Mouse (Mus musculus): Measurements from ENCODE around the gene Vmn1r208. TPM values are rescaled to one million over a fixed set of nuclear protein-coding genes. Genes with fewer than 3 reads are reported as not detected.
"Not testable (repeated sequence)": the region's sequence is repeated elsewhere in the genome, so short reads cannot be mapped to it uniquely, and the experiment has no call there.

Vmn1r208 gene
- not detected for total RNA-seq (2021)
- long read RNA-seq, experiment 1 = 0 reads
- long read RNA-seq, experiment 2 = 0 reads

GRCm38 (mm10) chr13:22777300-22777699 is at the start of gene Vmn1r208:
Gene Vmn1r208, minus strand, starts transcription at chr13:22777400.
- not testable (repeated sequence) for DNase-seq

- DNase-seq = not testable (repeated sequence)
Observed at GRCm38 (mm10) chr13:22821601-22822000, 44.4 kb upstream of the Vmn1r208 start.

GRCm38 (mm10) chr13:22809582-22809981 is 32.4 kb upstream of the Vmn1r208 start, which contains the start of gene Vmn1r209:
Gene Vmn1r209, minus strand, starts transcription at chr13:22809682.
- not testable (repeated sequence) for DNase-seq

GRCm38 (mm10) chr13:22788096-22788495 is 10.9 kb upstream of the Vmn1r208 start:
- DNase-seq = not testable (repeated sequence)

- DNase-seq = not testable (repeated sequence)
Observed at GRCm38 (mm10) chr13:22784159-22784558, 7.0 kb upstream of the Vmn1r208 start.

GRCm38 (mm10) chr13:22771592-22771991 is 5.6 kb downstream of the Vmn1r208 start:
- DNase-seq = not testable (repeated sequence)

- no peak for DNase-seq
Observed at GRCm38 (mm10) chr13:22747524-22747923, 29.7 kb downstream of the Vmn1r208 start.

- not testable (repeated sequence) for DNase-seq
Observed at GRCm38 (mm10) chr13:22729529-22729928, 47.7 kb downstream of the Vmn1r208 start, which contains the start of gene Vmn1r207-ps. Gene Vmn1r207-ps, minus strand, starts transcription at chr13:22729629.

Other genes with a start within 250 kb of the Vmn1r208 start
- gene Vmn1r204, start 224.2 kb downstream of the Vmn1r208 start, total RNA-seq (2021) = not detected
- not detected for gene Vmn1r205, start 184.4 kb downstream of the Vmn1r208 start, total RNA-seq (2021)
- not detected for gene Vmn1r206, start 153.1 kb downstream of the Vmn1r208 start, total RNA-seq (2021)
- gene Vmn1r207-ps, start 47.8 kb downstream of the Vmn1r208 start, total RNA-seq (2021) = not detected
- not detected for gene Vmn1r209, start 32.3 kb upstream of the Vmn1r208 start, total RNA-seq (2021)
- gene Vmn1r210, start 53.9 kb upstream of the Vmn1r208 start, total RNA-seq (2021) = not detected
- not detected for gene Vmn1r211, start 80.2 kb upstream of the Vmn1r208 start, total RNA-seq (2021)
- not detected for gene Vmn1r212, start 106.8 kb upstream of the Vmn1r208 start, total RNA-seq (2021)
- gene Vmn1r213, start 230.3 kb upstream of the Vmn1r208 start, total RNA-seq (2021) = not detected

Data from gastrocnemius, postnatal 10 days (tissue).